Mouse (Mus musculus) kidney, postnatal 0 days (tissue): ENCODE measurements around the gene Slc12a6. TPM values are rescaled to one million over a fixed set of nuclear protein-coding genes. Genes with fewer than 3 reads are reported as not detected.

Experiments
- ATAC-seq: fragments of 200-750 bp; cut with Nextera tagmentation; replicated peaks from 2 replicates; pipeline ENCODE4 v1.8.0; 2017; ENCODE audit warnings: low read depth, moderate number of reproducible peaks, moderate TSS enrichment, moderate library complexity; ENCODE audit not compliant: low FRiP score
- DNase-seq: peaks from one replicate; pipeline ENCODE4 v3.0.0-alpha.2; 2016; ENCODE audit warnings: low spot score
- H3K27ac ChIP-seq: fragments of 300-500 bp; sonication (generic); 2 replicates; pipeline ENCODE4 v1.5.1; 2014; ENCODE audit warnings: mild to moderate bottlenecking
- H3K27me3 ChIP-seq: fragments of 300-500 bp; sonication (generic); 2 replicates; pipeline ENCODE4 v1.6.1; 2014; ENCODE audit warnings: low read length, mixed read lengths; ENCODE audit not compliant: insufficient read depth
- H3K36me3 ChIP-seq: fragments of 300-500 bp; sonication (generic); 2 replicates; pipeline ENCODE4 v1.6.1; 2014; ENCODE audit warnings: low read length, mixed read lengths; ENCODE audit not compliant: insufficient read depth
- H3K4me1 ChIP-seq: fragments of 300-500 bp; sonication (generic); replicated peaks from 2 replicates; pipeline ENCODE4 v1.6.1; 2014; ENCODE audit warnings: antibody characterized with exemption, low read length, mixed read lengths; ENCODE audit not compliant: insufficient read depth
- H3K4me2 ChIP-seq: fragments of 300-500 bp; sonication (generic); 2 replicates; pipeline ENCODE4 v1.6.1; 2014; ENCODE audit warnings: mild to moderate bottlenecking, low read length, moderate library complexity, mixed read lengths
- H3K4me3 ChIP-seq: fragments of 300-500 bp; sonication (generic); replicated peaks from 2 replicates; pipeline ENCODE4 v1.5.1; 2014; ENCODE audit warnings: low read depth, low read length
- H3K9ac ChIP-seq: fragments of 300-500 bp; sonication (generic); 2 replicates; pipeline ENCODE4 v1.6.1; 2014; ENCODE audit warnings: low read depth, low read length
- H3K9me3 ChIP-seq: fragments of 300-500 bp; sonication (generic); replicated peaks from 2 replicates; pipeline ENCODE4 v1.6.1; 2016; ENCODE audit warnings: low read length, inconsistent platforms, mixed read lengths
- CTCF ChIP-seq: IDR thresholded peaks from 2 replicates; pipeline ENCODE4 v1.5.1; 2016; ENCODE audit warnings: antibody characterized with exemption, low read depth, mild to moderate bottlenecking, moderate library complexity
- WGBS: fragments of 180-500 bp; shearing (Covaris S2); extraction: QIAGEN DNeasy Blood & Tissue Kit; methylation state at CpG from one replicate; pipeline ENCODE4 v1.1.7; 2014; 5-methylcytosine and 5-hydroxymethylcytosine counted together
- polyA plus RNA-seq: library from polyadenylated mRNA; unstranded; fragments of >200 nt; fragmentation: Nextera tagmentation; extraction: Ambion mirVana; gene quantifications from 2 replicates; pipeline ENCODE4 v1.2.1, GENCODE M21; 2015

Slc12a6 gene
- polyA plus RNA-seq, 1 experiment from 2014 or later = 7.8 TPM

DNA sequence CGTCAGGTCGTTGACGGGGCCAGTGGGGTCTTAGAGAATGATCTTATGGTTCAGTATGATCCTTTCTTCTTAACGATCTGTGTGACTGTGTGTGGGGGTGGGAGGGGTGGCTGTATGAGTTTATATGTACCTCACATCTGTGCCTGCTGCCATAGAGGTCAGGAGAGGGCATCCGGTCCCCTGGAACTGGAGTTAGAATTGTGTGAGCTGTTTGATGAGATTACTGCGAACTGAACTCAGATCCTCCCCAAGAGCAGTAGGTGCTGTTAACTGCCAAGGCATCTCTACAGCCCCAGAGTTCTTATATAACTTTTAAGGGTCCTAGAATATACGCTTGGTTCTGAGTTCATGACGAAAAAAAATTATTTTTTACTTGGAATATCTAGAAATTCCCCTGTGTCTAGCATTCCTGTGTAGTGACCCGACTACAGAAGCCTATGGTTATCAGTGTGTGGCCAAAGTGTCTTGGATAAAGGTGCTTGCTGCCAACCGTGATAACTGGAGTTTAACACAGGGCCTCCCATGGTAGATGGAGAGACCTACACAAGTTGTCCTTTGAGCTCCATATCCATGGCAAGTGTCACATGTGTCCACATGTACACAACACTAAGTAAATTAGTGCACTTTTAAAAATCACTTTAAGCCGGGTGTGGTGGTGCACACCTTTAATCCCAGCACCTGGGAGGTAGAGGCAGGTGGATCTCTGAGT is 62.6 kb downstream of the Slc12a6 start:
- Histone ChIP-seq H3K9ac (no peak overlapping the region), H3K4me3 (no peak overlapping the region), H3K4me1 (no peaks in the 10 kb centered on the region), H3K4me2 (no peak overlapping the region), H3K36me3 (no peaks in the 10 kb centered on the region), H3K27me3 (no peaks in the 10 kb centered on the region), H3K27ac (no peak overlapping the region), H3K9me3 (no peaks in the 10 kb centered on the region)
- TF ChIP-seq CTCF = no peak
- DNase-seq (no peak), ATAC-seq (no peak)
- 72% methylated on average over 11 of the region's 11 CpGs for WGBS

DNA sequence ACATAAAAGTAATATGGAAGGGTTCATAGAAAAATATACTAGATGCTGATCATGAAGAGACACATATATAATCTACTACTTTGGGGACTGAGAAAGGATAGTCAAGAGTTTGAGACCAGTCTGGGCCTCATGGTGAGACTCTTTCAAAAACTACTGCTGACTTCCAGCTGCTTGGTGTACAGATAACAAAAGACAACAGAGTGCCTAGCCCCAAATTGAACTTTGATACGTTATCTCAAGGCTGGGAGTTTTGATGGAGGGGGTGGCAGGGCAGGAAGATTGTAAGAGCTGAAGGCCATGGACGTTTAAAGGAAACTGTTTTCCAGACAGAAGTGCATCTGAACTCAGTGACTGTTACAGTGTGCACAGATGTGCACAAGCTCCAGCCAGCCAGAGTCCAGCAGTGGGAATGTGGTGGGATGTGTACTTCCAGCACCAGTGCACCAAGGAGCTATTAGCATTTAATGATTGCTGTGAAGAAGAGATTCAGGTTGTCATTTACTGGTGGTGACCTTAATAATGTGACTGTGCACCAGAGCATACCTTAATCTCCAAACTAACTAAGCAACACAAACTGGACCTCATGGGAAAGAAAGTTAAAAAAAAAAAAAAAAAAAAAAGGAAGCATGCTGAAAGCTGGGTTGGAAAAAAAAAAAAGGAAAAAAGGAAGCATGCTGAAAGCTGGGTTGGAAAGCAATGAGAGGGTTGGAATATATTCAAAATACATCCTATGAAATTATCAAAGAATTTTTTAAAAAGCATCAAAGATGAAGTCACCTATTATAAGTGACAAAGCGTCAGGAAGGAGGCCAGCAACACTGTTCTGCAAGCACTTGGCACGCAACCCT is 66.7 kb downstream of the Slc12a6 start:
- Histone ChIP-seq H3K36me3 (peaks cover 6% of the 10 kb centered on the region; the same call in 1 of the 2 replicates), H3K9ac (no peak overlapping the region), H3K4me1 (no peaks in the 10 kb centered on the region), H3K9me3 (no peaks in the 10 kb centered on the region), H3K4me2 (no peak overlapping the region), H3K27me3 (no peaks in the 10 kb centered on the region), H3K27ac (no peak overlapping the region), H3K4me3 (no peak overlapping the region)
- TF ChIP-seq CTCF = no peak
- no peak for DNase-seq
- 58% methylated on average over 4 of the region's 4 CpGs for WGBS
- ATAC-seq = no peak

DNA sequence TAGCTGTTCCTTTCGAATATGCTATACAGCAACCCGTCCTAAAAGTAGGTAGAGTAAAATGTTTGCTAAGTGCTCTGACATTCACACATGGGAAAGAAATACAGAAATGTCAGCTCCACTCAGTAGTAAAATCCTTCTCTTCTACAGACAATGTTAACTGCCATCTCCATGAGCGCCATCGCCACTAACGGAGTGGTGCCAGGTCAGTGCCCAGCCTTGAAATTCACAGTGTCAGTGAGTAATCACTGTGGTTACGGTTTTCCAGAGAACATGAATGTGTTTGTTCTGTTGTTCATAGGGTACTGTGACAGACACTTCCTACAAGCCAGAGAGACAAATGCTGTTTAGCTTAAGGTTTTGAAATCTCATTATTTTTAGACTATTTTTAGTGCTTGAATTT is 71.6 kb downstream of the Slc12a6 start:
- WGBS = 94% methylated on average over 6 of the region's 6 CpGs

DNA sequence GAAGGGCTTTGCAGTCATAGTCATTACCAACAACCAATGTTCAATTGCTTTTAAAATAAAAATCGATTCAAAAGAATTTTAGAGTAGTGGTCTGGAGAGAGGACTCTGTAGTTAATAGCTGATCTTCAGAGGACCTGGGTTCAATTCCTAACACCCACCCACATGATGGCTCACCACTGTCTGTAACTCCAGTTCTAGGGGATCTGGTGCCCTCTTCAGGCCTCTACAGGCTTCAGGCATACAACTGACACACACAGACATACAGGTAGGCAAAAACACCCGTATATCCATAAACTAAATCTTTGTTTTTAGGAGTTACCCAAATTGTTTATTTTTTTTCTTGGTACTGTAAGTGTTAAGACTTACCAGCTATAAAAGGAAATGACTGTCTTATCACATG is 74.1 kb downstream of the Slc12a6 start:
- H3K4me2 ChIP-seq = no peak overlapping the region
- DNase-seq (no peak), ATAC-seq (no peak)
- no peak overlapping the region for H3K27ac ChIP-seq
- H3K9me3 ChIP-seq = no peaks in the 10 kb centered on the region
- 90% methylated on average over 2 of the region's 2 CpGs for WGBS
- peak; percentile 53 for TF ChIP-seq CTCF
- H3K4me3 ChIP-seq = no peak overlapping the region
- H3K9ac ChIP-seq = no peak overlapping the region
- no peaks in the 10 kb centered on the region for H3K4me1 ChIP-seq
- no peaks in the 10 kb centered on the region for H3K27me3 ChIP-seq
- H3K36me3 ChIP-seq = peaks cover 17% of the 10 kb centered on the region; the same call in 1 of the 2 replicates

More for the DNA sequence above, 71.6 kb downstream of the Slc12a6 start:
- no peaks in the 10 kb centered on the region for H3K9me3 ChIP-seq
- no peak for TF ChIP-seq CTCF
- H3K27ac ChIP-seq = no peak overlapping the region
- no peaks in the 10 kb centered on the region for H3K4me1 ChIP-seq
- H3K9ac ChIP-seq = no peak overlapping the region
- ATAC-seq (no peak), DNase-seq (no peak)
- H3K27me3 ChIP-seq = no peaks in the 10 kb centered on the region
- H3K36me3 ChIP-seq = peaks cover 20% of the 10 kb centered on the region; the same call in 1 of the 2 replicates
- no peak overlapping the region for H3K4me2 ChIP-seq
- H3K4me3 ChIP-seq = no peak overlapping the region

DNA sequence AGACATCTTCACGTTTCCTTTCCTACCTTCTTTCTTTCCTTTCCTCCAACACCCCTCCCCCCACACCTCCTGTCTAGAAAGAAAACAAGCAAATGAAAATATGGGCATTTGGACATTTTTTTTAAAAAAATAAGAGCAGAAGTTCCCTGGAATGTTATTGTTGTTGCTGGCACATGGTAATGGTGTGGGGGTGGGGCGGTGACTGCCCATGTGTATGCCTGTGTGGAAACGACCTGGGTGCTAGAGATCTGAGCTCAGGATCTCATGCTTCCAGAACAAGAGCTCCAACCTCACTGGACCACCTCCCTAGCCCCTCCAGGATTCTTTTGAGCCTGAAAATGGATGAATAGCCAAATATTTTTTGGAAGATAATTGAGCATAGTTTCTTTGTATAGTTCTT is 75.5 kb downstream of the Slc12a6 start:
- TF ChIP-seq CTCF = no peak
- 45% methylated on average over 3 of the region's 3 CpGs for WGBS
- no peak for DNase-seq
- Histone ChIP-seq H3K4me3 (no peak overlapping the region), H3K36me3 (peaks cover 15% of the 10 kb centered on the region; the same call in 1 of the 2 replicates), H3K27me3 (no peaks in the 10 kb centered on the region), H3K27ac (no peak overlapping the region), H3K9ac (no peak overlapping the region), H3K4me2 (no peak overlapping the region), H3K4me1 (no peaks in the 10 kb centered on the region), H3K9me3 (no peaks in the 10 kb centered on the region)
- ATAC-seq = no peak

DNA sequence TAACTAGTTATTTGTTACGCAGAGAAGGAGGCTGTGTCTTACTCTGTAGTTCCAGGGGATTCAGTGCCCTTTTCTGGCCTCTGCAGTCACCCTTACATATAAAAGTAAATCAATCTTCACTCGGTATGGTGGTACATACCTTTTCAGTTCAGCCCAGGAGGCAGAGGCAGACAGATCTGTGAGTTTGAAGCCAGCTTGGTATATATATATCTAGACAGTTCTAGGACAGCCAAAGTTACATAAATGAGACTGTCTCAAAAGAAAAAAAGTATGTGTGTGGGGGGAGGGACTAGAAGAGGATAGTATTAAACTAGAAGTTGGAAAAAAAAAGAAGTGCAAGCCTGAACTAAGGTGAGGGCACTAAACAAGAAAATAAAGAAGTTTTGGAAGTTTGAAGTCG is 82.6 kb downstream of the Slc12a6 start:
- WGBS = 89% methylated on average over 3 of the region's 3 CpGs
- Histone ChIP-seq H3K9ac (no peak overlapping the region), H3K27me3 (no peaks in the 10 kb centered on the region), H3K9me3 (no peaks in the 10 kb centered on the region), H3K27ac (no peak overlapping the region), H3K4me2 (no peak overlapping the region), H3K4me3 (no peak overlapping the region), H3K36me3 (peaks cover 16% of the 10 kb centered on the region), H3K4me1 (no peaks in the 10 kb centered on the region)
- ATAC-seq (no peak), DNase-seq (no peak)
- no peak for TF ChIP-seq CTCF
